Mouse (Mus musculus) G1E (cell line): ENCODE measurements around the gene Thsd4. TPM values are rescaled to one million over a fixed set of nuclear protein-coding genes. Genes with fewer than 3 reads are reported as not detected.

Experiments used
- ATAC-seq: 2 replicates; pipeline ENCODE4 v1.8.0; 2016; ENCODE audit warnings: mild to moderate bottlenecking; ENCODE audit not compliant: insufficient number of reproducible peaks, poor library complexity, low FRiP score, severe bottlenecking; ENCODE audit errors: extremely low read depth
- DNase-seq: peaks from one replicate; pipeline ENCODE4 v3.0.0; 2012; ENCODE audit warnings: low spot score
- H3K27me3 ChIP-seq: 2 replicates; pipeline ENCODE4 v1.6.1; 2012; ENCODE audit warnings: mild to moderate bottlenecking, low read length, inconsistent platforms; ENCODE audit not compliant: insufficient read depth
- H3K36me3 ChIP-seq: replicated peaks from 2 replicates; pipeline ENCODE3; 2012; ENCODE audit warnings: mild to moderate bottlenecking, inconsistent platforms
- H3K4me1 ChIP-seq: 2 replicates; pipeline ENCODE4 v1.6.1; 2012; ENCODE audit warnings: low read depth, low read length, inconsistent platforms, mixed read lengths; ENCODE audit not compliant: insufficient read depth
- H3K4me3 ChIP-seq: 2 replicates; pipeline ENCODE4 v1.5.1; 2012; ENCODE audit warnings: low read depth, mild to moderate bottlenecking, inconsistent platforms, low read length, moderate library complexity, mixed read lengths
- H3K9me3 ChIP-seq: replicated peaks from 2 replicates; pipeline ENCODE4 v1.6.1; 2012; ENCODE audit warnings: inconsistent platforms
- CTCF ChIP-seq: IDR thresholded peaks from 2 replicates; pipeline ENCODE4 v1.5.1; 2012; ENCODE audit warnings: low read depth, low read length, inconsistent platforms, mixed read lengths
- GATA1 ChIP-seq: IDR thresholded peaks from 2 replicates; pipeline ENCODE4 v1.6.1; 2012; ENCODE audit warnings: borderline replicate concordance, low read length, inconsistent platforms, mixed read lengths
- GATA2 ChIP-seq: IDR thresholded peaks from 2 replicates; pipeline ENCODE4 v1.6.1; 2012; ENCODE audit warnings: low read depth, low read length, inconsistent platforms, borderline replicate concordance
- POLR2AphosphoS5 ChIP-seq: IDR thresholded peaks from 2 replicates; pipeline ENCODE4 v1.6.1; 2012; ENCODE audit warnings: low read depth, low read length, inconsistent platforms; ENCODE audit not compliant: insufficient replicate concordance
- TAL1 ChIP-seq: conservative IDR thresholded peaks from 2 replicates; pipeline ENCODE4 v1.6.1; 2012; ENCODE audit warnings: low read depth, low read length, inconsistent platforms, mixed read lengths
- polyA plus RNA-seq: library from polyadenylated mRNA; stranded (reverse); fragments of >175 nt; gene quantifications from 2 replicates; pipeline ENCODE4 v1.2.3, GENCODE M21; 2012
- total RNA-seq, 2 experiments: library from RNA; stranded (forward) in 1 of 2; stranded (reverse) in 1 of 2; fragments of 200-1000 nt in 1 of 2; fragments of >200 nt in 1 of 2; fragmentation: Nextera tagmentation in 1 of 2; gene quantifications; 2 replicates each; pipeline ENCODE4 v1.2.3; 2014 to 2017

Gene Thsd4
- total and polyA plus RNA-seq, 3 experiments = 1.8 to 2.8 (median 2.4) TPM

GRCm38 (mm10) chr9:60351153-60351552 lies 170.7 kb downstream of the Thsd4 start:
- no peak for DNase-seq
- TF ChIP-seq GATA1 (no peak), POLR2AphosphoS5 (no peak), TAL1 (no peak), CTCF (no peak), GATA2 (no peak)
- Histone ChIP-seq H3K9me3 (no peaks in the 10 kb centered on the region), H3K4me1 (no peaks in the 10 kb centered on the region), H3K4me3 (no peak overlapping the region), H3K36me3 (no peaks in the 10 kb centered on the region), H3K27me3 (peaks cover 41% of the 10 kb centered on the region)
- no peak for ATAC-seq

GRCm38 (mm10) chr9:60336147-60336546 lies 185.7 kb downstream of the Thsd4 start:
- DNase-seq (no peak), ATAC-seq (no peak)
- Histone ChIP-seq H3K36me3 (no peaks in the 10 kb centered on the region), H3K4me3 (no peak overlapping the region), H3K27me3 (peaks cover 14% of the 10 kb centered on the region), H3K4me1 (no peaks in the 10 kb centered on the region), H3K9me3 (no peaks in the 10 kb centered on the region)
- no peak for TF ChIP-seq CTCF
- no peak for TF ChIP-seq TAL1
- no peak for TF ChIP-seq POLR2AphosphoS5
- TF ChIP-seq GATA2 = no peak
- TF ChIP-seq GATA1 = no peak

- DNase-seq (no peak), ATAC-seq (no peak)
- Histone ChIP-seq H3K9me3 (no peaks in the 10 kb centered on the region), H3K27me3 (peaks cover 17% of the 10 kb centered on the region), H3K36me3 (no peaks in the 10 kb centered on the region), H3K4me3 (no peak overlapping the region), H3K4me1 (no peaks in the 10 kb centered on the region)
- TF ChIP-seq GATA1 = no peak
- TF ChIP-seq POLR2AphosphoS5 = no peak
- no peak for TF ChIP-seq TAL1
- TF ChIP-seq GATA2 = no peak
- no peak for TF ChIP-seq CTCF
Measured at GRCm38 (mm10) chr9:60335455-60335854, 186.4 kb downstream of the Thsd4 start.

DNA sequence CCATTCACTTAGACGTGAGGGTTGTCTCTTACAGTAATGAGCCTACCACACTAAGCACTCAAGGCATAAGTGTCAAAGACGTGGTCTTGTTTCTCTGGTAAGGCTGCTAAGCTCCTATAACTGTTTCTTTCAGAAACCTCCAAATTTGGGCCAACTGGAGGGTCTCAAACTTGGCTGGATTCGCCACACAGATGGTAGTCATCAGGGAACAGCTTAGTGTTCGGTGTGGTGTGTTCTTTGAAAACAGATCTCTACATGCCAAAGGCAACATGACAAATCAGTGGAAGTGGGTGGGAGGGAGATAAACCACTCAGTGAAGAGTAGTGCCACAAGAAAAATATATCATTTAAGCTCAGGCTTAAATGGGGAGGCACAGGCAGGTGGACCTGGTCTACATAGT lies 191.9 kb downstream of the Thsd4 start:
- TF ChIP-seq GATA1 = no peak
- TF ChIP-seq TAL1 = no peak
- Histone ChIP-seq H3K9me3 (no peaks in the 10 kb centered on the region), H3K4me1 (0 out of 2 replicates have a peak, but pooled peaks cover 3% of the 10 kb centered on the region), H3K36me3 (no peaks in the 10 kb centered on the region), H3K4me3 (no peak overlapping the region), H3K27me3 (peaks cover 39% of the 10 kb centered on the region)
- no peak for ATAC-seq
- no peak for DNase-seq

DNA sequence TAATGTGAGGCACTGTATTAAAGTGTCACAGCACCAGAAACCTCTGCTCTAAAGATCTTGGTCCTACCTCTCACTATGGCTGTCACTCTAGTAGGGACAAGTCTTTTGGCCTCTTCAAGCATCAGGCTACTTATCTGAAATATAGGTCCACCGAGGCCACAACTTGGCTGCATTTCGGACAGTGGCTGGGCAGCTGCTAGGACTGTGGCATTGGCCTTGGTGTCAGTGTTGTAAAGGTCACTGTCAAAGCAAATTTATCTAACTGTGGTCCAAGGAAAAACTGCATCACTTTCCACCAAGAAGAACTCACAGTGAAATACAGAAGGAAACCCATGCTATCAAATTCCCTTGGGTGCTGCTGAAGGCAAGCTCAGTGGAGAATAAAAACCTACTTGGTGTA lies 197.1 kb downstream of the Thsd4 start:
- TF ChIP-seq GATA1 = no peak
- TF ChIP-seq GATA2 = no peak
- TF ChIP-seq POLR2AphosphoS5 = no peak
- no peak for TF ChIP-seq CTCF
- no peak for TF ChIP-seq TAL1
- H3K36me3 ChIP-seq = no peaks in the 10 kb centered on the region
- no peaks in the 10 kb centered on the region for H3K9me3 ChIP-seq
- ATAC-seq = no peak
- H3K27me3 ChIP-seq = peaks cover 33% of the 10 kb centered on the region
- 0 out of 2 replicates have a peak, but pooled peaks cover 3% of the 10 kb centered on the region for H3K4me1 ChIP-seq
- no peak for DNase-seq
- no peak overlapping the region for H3K4me3 ChIP-seq

DNA sequence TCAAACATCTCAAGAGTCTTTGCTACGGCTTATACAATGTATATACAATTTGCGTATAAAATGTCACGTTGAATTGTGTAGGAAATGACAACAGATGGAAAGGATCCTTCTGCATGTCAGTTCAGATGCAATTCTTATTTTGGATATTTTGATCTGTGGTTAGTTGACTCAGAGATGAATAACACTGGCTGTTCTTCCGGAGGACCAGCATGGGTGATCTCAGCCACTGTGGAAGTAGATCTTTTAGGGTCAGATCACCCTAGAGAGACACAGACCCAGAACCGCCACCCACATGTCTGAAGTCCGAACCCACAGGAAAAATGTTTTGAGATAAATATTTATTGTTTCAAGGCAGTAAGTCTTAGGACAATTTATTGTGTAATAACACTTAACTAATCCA lies 198.4 kb downstream of the Thsd4 start:
- DNase-seq = no peak
- TF ChIP-seq POLR2AphosphoS5 (no peak), GATA1 (no peak), GATA2 (no peak), CTCF (no peak), TAL1 (no peak)
- Histone ChIP-seq H3K4me3 (no peak overlapping the region), H3K9me3 (no peaks in the 10 kb centered on the region), H3K4me1 (0 out of 2 replicates have a peak, but pooled peaks cover 3% of the 10 kb centered on the region), H3K27me3 (peaks cover 31% of the 10 kb centered on the region), H3K36me3 (no peaks in the 10 kb centered on the region)
- ATAC-seq = no peak

GRCm38 (mm10) chr9:60317291-60317690 lies 204.6 kb downstream of the Thsd4 start:
- no peak overlapping the region for H3K4me3 ChIP-seq
- no peak for ATAC-seq
- H3K9me3 ChIP-seq = no peaks in the 10 kb centered on the region
- H3K36me3 ChIP-seq = no peaks in the 10 kb centered on the region
- H3K27me3 ChIP-seq = peaks cover 40% of the 10 kb centered on the region
- no peak for TF ChIP-seq GATA2
- TF ChIP-seq TAL1 = no peak
- TF ChIP-seq POLR2AphosphoS5 = no peak
- TF ChIP-seq GATA1 = no peak
- TF ChIP-seq CTCF = no peak
- no peak for DNase-seq
- no peaks in the 10 kb centered on the region for H3K4me1 ChIP-seq
